Mouse (Mus musculus) cerebellum, adult 2 months (tissue): ENCODE results near the gene Med4.

ENCODE experiments used
- CTCF ChIP-seq: fragments of 200-500 bp; IDR thresholded peaks from 2 replicates; pipeline ENCODE4 v1.5.1; 2011; ENCODE audit warnings: low read depth, mild to moderate bottlenecking, control low read depth, low read length, moderate library complexity, borderline replicate concordance; ENCODE audit not compliant: insufficient read depth
- POLR2A ChIP-seq: fragments of 200-500 bp; IDR thresholded peaks from 2 replicates; pipeline ENCODE4 v1.6.1; 2011; ENCODE audit warnings: low read length, control low read depth, borderline replicate concordance; ENCODE audit not compliant: insufficient read depth

DNA sequence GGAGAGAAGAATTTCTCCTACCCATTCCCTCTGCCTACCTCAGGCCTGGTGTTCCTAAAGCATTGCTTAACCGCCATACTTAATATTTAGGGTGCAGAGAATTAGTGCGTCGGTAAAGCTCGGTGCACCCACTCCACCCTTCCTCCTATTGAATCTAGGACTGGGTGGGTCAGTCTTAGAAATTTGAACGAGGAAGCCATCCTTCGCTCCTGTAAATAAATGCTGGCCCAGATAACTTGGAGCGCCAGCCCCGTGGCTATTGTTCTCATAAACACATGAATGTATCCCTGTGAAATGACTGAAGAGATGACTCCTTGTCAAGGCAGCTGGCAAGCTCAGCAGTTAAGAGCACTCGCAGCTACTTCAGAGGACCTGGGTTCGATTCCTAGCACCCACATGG lies 32.7 kb upstream of the Med4 start:
- TF ChIP-seq CTCF (no peak), POLR2A (no peak)
